Mouse (Mus musculus) cerebellum, adult 9-11 months (tissue): ENCODE data around the gene Eomes.

Experiments
- DNase-seq: peaks from one replicate; pipeline ENCODE4 v3.0.0; 2022

The Eomes gene

DNA sequence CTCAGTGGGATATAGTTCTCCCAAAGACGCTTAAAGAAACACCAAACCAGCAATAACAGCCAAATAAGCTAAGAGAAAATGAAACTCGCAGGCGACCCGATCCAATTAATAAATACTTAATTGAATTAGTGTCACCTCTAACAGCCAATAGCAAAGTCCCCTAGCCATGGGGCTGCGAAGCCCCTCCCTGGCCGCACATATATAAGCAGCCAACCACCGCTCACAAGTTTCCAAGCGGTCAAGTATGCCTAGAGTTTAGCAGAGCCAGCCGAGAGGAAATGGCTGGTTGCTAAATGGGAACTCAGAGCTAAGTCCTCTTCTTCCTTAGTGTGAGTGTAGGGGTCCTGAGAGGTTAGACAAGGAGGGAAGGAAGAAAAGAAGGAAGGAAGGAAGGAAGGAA, at the start of gene Eomes:
Gene Eomes, plus strand, starts transcription at position 252 of the 400 bp plus-strand sequence.
- peak; percentile 46 for DNase-seq

DNA sequence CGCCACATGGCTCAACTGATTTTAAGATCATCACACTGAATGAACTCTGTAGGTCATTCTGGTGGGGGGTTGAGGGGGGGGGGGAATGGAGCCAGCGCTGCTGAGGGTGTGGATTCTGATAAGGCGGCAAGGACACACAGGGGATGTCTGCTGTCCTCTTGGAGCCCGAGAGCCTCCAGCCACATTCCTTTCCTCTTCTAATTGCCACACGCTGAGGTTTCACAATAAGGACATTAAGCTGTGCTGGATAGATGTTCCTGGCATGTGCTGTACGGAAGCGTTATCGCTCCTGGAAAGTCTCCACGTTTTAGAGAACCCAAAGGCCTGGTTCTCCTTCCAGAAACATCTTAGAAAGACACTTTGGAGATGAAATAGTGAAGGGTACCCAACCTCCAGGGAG, 33.2 kb upstream of the Eomes start:
- DNase-seq = no peak

DNA sequence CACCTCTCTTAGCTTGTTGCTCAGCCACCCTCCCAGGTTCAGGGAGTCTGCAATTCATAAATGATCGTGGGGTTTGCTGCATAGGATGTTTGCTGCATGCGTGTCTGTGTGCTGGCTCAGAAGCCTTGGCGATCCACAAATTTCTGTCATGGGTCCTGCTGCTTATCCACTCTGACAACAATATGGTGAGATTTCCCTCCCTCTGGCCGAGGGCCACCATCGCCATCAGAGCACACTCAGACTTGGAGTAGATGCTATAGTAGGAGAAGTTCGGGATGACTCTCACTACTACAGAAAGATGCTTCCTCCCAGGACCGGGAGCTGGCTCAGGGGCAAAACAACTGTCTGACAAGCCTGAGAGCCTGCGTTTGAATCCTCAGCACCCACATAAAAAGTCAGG, 28.7 kb upstream of the Eomes start:
- DNase-seq = no peak

DNA sequence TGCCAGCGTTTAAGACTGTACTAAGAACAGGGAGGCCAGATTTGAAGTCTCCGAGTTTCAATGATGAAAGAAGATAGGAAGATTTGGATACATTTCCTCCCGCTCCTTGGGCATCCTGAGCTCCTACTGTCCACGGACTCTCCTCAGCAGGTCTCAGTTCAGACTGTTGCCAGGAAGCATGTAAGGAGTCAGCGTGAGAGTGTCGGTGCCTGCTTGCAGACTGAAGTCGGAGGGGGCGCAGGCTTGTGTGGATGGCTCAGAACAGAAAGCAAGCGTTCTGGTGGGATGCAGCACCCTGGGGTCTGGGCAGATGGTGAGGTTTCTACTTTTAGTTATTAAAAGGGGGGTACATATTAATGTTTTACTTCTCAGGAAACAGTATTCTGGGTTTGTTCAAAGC, 24.6 kb upstream of the Eomes start:
- DNase-seq = no peak

DNA sequence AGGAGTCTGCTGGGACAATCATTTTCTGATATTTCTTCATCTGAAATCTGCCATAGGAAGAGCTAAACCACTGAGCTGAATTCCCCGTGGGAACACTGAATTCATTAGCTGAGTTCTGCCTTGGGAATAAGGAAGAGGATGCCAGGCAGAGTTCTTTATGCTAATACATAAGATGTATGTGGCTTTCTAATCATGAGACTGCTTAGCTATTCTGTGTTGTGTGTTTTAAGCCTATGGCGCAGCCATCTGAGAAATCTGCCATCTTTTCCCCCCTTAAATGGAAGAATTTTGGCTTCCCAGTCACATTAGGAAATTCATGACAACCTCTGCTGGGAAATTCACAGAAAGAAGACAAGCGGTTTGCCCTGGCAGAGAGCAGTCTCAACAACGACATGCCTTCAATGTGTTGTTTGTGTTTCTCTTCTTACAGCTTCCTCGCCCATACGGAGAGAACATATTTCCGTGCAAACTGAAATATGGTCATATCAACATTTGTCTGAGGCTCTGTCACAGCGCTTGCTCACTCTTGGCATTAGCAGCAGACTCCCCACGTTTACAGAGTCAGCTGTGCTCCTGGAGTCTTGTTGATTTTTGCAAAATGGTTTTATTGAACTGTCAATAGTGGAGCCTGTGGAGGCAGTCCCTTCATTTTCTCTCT, 22.7 kb upstream of the Eomes start:
- no peak for DNase-seq

DNA sequence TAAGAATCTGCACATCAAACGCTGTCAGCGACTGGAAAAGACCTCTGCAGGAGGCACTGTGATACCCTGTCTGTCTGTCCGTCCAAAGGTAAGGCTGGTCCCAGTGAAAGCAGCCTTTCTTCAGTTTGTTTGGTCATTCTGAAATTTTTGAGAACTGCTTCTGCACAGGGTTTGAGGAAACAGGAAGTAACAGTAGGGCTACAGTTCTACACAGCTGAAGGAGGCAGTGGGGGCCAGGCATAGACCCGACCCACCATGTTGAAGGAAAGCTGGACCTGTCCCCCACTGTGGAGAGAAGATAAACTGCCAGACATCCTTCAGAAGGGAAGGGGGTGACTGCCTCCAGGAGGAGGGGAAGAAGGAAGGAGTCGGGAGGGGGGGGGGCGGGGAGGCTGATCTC, 21.6 kb upstream of the Eomes start:
- DNase-seq = no peak

DNA sequence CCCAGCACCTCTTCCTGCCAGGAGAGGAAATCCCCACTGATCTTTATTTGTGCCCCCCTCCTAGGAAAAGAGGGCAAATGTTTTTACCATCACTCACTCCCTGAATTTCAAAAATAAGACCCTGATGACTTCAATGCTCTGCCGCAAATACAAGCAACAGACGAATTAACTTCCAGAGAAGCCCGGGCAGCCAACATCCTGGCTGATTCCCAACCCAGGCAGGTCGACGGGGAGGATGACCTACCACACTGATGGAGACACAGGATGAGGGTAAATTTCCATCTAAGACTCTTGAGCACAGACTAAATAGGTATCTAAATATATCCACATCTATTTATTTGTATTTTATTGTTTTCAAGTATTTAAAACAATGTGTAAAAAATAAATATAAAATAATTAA, 20.0 kb upstream of the Eomes start:
- DNase-seq = no peak

DNA sequence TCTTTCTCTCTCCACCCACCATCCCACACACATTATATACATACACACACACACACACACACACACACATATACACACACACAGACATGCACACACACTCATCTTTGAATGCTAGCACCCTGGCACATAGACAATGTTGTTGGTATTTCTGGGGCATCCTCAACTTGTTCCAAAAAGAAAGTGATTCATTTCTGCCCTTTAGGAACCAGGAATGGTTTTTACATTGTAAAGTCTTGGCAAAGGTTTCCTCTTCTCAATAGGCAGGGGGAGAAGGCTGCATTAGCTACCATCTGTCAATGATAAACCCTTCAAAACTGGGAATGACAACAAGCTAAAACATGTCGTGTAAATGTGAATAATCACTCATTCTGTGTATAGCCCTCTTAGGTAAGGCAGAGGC, 14.0 kb upstream of the Eomes start:
- no peak for DNase-seq

DNA sequence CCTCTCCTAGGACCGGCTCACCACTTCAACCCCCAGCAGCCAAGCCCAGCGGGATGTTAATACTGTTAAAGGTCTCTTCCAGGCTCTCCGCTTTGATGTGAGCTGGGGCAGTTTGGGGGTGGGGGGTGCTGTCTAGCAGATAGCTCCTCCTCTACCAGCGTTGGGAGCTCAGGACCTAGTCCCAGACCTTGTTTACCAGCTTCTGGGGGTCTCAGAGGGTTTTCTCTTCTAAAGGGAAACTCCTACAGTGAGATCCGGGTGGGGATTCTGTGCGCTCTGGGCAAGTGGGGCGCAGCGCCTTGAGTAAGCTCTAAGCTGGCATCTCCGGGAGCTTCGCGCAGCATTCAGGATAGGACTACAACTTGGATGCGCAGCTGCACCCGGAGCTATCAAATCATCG, 9.7 kb upstream of the Eomes start:
- no peak for DNase-seq

DNA sequence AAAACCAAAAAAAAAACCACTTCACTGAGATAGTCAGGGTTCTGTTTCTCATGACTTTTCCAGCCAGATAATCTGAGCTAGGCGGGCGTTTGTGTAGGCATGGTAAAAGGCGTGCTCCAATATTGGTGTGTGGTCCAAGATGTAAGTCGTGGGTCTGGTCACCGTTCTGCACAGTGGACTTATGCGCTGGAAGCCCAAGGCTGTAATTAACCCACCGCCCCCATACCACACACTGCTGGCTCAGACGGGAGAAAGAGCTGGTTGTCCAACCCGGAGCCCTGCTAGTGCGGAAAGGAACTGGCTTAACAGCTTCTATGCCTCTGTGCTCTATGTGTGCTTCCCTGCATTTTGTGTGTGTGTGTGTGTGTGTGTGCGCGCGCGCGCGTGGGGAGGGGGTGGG, 8.7 kb upstream of the Eomes start:
- DNase-seq = no peak

DNA sequence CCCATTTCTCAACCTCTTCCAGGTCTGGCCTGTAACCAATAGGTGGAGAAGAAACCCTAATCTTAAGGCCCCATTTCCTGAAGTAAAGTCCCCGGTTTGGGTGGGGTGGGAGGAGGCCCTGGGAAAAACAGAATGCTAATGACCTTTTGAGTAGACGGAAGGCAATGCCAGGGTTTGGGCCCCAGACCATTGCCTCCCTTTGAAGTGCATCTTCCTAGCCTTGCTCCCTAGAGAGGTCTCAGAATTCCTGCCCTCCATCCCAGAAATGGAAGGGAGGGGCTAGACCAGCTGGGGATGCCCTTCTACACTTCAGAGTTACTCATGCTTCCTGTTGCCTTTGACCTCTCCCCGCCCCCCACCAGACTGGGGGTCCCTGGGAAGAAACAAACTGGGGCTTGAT, 6.7 kb upstream of the Eomes start:
- no peak for DNase-seq

DNA sequence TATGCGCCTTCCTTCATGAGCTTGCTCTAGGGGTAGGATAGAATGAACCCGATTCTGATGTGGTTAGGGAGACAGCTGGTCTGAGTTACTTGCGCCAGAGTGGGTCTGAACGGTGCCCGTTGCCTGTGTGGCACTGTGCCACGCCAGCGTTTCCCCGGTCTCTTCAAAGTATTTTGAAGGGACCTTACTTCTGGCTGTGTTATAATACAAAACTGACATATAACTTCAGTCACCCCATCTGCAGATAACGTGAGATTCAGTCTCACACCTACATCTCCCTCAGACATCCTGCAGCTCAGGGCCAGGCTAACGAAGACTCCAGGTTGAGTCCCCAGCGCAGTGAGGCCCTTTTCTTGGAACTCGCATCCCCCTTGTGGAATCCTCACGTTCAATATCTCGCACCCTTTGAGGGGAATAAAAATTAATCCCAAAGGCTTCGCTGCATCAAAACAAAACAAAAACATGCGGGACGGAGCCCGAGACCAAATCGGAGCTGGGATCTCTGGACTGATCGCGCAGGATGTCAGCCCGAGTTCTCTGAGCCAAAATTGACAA, 1.7 kb upstream of the Eomes start:
- no peak for DNase-seq

DNA sequence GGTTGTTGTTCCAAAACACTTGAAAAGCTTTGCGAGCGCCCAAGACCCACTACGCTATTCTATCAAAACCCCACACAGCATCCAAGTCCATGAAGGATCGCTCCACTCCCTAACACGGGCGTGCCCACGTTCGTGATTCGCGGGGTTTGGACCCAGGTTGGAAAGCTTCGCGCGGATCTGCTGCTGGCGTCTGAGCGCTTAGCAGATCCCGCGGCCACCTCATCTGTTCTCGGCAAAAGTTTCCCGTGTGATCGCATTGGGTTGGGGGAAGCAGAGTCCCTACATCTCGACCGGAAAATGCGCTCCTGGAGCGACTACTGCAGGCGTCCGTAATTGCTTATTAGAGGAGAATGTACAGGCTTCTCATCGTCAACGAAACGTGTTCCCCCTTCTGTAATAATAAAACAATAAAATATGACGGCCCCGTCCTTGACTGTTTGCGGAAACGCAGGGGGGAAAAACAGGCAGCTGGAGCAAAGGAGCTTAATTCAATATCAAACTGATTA, 1.2 kb upstream of the Eomes start:
- DNase-seq = no peak

DNA sequence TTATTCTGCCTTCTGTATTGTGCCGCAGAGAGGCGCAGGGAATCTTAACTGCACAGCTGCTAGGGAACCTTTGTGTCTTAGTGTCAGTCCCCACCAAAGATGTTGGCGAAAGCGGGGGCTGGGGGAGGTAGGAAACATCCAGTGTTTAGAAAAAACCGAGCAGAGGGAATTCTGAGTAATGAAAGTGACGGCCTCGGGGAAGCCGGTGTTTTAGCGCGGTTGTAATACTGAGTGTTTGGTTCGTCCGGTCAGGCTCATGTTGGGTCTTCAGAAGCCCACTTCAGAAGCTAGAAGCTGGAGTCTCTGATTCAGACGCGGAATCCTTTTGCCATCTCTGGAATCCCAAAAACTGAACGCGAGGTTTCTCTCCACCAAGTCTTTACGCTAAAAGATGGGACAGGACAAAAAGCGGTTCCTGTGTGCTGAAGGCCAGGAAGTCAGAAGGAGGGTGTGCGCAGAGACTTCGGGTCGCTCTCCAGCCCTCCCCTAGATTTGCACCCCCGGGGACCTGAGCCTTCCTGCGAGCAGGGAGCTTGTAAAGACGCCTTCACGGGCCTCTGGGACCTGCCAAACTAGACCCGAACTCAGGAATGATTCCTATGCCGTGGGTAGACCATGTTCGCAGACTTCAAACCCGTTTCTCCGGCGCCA, 606 bp upstream of the Eomes start:
- no peak for DNase-seq

DNA sequence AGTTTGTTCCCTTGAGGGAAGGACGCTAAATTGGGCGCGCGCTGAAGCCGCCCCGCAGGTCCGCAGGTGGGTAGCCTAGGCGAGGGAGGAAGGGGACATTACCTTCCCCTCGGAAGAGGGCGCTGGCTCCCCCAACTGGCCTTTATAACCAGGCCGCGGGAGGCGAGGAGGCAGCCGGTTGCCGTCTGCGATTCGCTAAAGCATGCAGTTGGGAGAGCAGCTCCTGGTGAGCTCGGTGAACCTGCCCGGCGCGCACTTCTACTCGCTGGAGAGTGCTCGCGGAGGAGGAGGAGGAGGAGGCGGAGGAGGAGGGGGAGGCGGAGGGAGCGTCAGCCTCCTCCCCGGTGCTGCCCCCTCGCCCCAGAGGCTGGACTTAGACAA, 436 bp downstream of the Eomes start:
- DNase-seq = peak; percentile 56

DNA sequence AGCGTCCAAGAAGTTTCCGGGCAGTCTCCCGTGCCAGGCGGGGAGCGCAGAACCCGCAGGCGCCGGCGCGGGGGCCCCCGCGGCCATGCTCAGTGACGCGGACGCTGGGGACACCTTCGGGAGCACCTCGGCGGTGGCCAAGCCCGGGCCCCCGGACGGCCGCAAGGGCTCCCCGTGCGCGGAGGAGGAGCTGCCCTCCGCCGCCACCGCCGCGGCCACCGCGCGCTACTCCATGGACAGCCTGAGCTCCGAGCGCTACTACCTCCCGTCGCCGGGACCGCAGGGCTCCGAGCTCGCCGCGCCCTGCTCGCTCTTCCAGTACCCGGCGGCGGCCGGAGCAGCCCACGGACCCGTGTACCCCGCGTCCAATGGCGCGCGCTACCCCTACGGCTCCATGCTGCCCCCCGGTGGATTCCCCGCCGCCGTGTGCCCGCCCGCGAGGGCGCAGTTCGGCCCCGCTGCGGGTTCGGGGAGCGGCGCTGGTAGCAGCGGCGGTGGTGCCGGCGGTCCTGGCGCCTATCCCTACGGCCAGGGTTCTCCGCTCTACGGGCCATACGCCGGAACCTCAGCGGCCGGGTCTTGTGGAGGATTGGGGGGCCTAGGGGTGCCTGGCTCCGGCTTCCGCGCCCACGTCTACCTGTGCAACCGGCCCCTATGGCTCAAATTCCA, 961 bp downstream of the Eomes start:
- DNase-seq = peak; percentile 44

DNA sequence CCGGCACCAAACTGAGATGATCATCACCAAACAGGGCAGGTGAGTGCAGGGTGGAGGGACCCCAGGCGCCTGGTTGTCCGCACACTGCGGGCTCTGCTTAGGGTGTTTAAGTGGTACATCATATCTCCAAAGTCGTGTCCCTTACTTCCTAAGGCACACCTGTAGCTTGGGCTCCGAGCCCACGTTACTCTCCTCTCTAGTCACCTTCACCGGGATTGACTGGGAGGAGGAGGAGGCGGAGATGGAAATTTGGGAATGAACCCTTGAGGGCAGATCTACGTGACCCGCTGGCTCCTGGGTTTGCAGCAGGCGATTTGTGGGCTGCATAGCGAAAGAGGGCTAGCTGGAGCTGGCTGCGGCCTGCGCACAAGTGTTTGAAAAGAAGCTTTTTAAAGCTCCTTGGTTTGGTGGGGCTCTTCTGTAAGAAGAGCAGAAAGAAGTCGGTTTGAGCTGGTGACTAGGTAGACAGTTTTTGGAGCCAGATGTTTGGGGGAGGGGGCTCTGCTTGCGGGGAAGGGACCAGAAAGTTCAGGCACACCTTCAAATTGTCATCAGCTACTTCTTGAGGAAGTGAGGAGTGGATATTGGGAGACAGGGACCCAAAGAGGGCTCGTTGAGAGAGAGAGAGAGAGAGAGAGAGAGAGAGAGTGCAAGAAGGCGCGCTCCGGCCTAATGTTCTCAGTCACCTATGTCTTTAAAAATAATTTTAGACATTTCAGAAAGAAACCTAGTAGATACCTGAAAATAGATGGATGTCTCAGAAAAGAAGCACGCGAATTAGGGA, 1.7 kb downstream of the Eomes start:
- no peak for DNase-seq

DNA sequence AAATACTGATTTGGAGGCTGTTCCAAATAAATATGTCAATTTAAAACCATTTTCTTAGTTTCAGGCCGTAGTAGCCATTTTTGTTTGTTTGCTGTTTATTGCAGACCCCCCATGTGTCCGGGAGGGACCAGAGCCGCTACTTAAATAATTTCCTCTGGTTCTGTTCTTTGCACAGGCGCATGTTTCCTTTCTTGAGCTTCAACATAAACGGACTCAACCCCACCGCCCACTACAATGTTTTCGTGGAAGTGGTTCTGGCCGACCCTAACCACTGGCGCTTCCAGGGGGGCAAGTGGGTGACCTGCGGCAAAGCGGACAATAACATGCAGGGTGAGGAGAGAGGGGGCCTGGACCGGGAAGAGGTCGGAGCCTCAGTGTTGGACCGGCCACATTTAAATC, 2.3 kb downstream of the Eomes start:
- DNase-seq = no peak

DNA sequence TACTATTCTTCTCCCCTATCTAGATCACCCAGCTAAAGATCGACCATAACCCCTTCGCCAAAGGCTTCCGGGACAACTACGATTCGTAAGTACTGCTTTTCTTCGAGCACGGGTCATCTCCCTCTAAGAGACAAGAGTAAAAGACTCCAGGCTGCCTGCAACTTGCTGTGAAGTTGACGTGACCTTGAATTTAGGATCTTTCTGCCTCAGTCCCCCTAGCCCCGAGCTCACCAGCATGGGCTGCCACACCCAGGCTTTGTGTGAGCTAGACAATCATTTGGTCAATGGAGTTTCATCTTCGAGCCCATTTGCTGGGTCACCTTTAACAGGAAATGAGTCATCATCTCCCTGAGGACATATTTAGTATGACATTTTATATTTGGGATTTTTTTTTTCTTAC, 4.2 kb downstream of the Eomes start:
- no peak for DNase-seq

DNA sequence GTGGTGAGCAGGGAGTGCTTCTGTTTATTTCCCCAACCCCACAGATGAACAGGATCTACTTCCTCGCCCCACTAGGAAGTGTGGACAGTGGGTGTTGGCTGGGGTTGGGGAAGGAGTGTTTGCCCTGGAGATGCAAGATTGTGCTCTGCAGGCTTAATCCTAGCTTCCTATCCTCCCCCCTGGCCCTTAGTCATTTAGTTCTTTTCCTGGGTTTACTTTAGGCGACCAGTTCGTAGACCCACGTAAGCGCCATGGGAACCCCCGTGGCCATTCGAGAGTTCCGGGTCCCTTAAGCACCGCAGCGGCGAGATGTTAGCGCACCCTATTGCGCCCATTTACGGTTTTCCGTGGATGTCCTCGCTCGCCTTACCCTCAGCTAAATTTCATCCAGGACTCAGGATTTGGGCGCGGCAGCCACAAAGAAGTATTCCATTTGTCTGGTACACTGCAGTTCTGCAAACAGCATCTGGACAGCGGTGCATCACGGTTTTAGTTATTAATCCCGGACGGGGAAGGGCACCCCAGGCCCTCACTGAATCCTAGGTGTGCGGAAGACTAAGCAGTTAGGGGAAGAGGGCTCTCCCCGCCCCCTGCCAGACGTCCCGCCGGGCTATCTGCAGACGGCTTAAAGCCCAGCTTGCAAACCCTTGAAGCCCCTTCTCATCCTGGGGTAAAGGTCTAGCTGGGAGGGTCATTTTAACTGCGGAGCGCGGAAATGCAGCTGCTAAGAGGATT, 8.5 kb downstream of the Eomes start:
- DNase-seq = no peak

DNA sequence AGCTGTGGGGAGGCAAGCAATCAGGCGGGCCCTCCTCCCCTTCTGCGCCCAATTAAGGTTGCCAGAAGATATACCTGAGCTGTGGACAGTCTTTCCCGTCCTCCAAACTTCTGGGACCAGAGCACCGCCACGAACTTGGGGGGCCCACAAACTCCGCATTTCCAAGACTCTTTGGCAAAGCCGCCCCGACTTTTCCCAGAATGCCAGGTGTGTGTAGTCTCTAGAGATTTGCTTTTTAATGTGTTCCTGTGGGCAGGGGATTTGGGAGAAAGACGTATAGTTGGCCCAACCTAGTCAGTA, 9.0 kb downstream of the Eomes start:
- DNase-seq = no peak

DNA sequence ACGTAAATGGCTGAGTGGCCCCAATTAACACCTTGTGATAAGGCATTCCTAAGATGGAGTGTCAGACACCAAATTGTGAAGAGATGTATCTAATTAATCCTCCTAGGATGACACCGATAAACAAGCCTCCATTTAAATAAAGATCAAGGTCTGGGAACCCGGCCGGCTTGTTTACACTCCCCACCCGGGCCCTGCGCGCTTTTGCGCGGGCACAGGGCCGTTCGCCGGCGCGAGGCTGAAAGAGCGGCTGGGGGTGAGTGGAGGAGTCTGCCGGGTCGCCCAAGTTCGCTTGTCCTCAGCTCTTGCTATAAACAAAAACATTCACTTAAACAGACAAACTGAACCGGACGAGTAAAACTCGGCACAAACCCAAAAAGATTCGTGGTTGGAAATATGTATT, 9.6 kb downstream of the Eomes start:
- peak; percentile 50 for DNase-seq
